Mouse (Mus musculus) forebrain, embryonic 15.5 days (tissue): ENCODE measurements around the gene Ryr2. TPM values are rescaled to one million over a fixed set of nuclear protein-coding genes. Genes with fewer than 3 reads are reported as not detected.
"Not testable (repeated sequence)": the region's sequence is repeated elsewhere in the genome, so short reads cannot be mapped to it uniquely, and the experiment has no call there.

Experiments
- ATAC-seq: fragments of 200-750 bp; cut with Nextera tagmentation; replicated peaks from 2 replicates; pipeline ENCODE4 v1.8.0; 2017; ENCODE audit warnings: mild to moderate bottlenecking, moderate TSS enrichment, moderate library complexity
- H3K27ac ChIP-seq: fragments of 300-500 bp; sonication (generic); replicated peaks from 2 replicates; pipeline ENCODE4 v1.5.1; 2015; ENCODE audit warnings: mild to moderate bottlenecking, inconsistent platforms
- H3K27me3 ChIP-seq: fragments of 300-500 bp; sonication (generic); 2 replicates; pipeline ENCODE4 v1.6.1; 2015; ENCODE audit warnings: inconsistent platforms
- H3K36me3 ChIP-seq: fragments of 300-500 bp; sonication (generic); 2 replicates; pipeline ENCODE4 v1.6.1; 2015; ENCODE audit warnings: mild to moderate bottlenecking, inconsistent platforms
- H3K4me1 ChIP-seq: fragments of 300-500 bp; sonication (generic); 2 replicates; pipeline ENCODE4 v1.6.1; 2015; ENCODE audit warnings: inconsistent platforms
- H3K4me2 ChIP-seq: fragments of 300-500 bp; sonication (generic); replicated peaks from 2 replicates; pipeline ENCODE4 v1.6.1; 2015; ENCODE audit warnings: mild to moderate bottlenecking, inconsistent platforms
- H3K4me3 ChIP-seq: fragments of 300-500 bp; sonication (generic); 2 replicates; pipeline ENCODE4 v1.5.1; 2015; ENCODE audit warnings: mild to moderate bottlenecking, inconsistent platforms
- H3K9ac ChIP-seq: fragments of 300-500 bp; sonication (generic); replicated peaks from 2 replicates; pipeline ENCODE4 v1.6.1; 2015; ENCODE audit warnings: mild to moderate bottlenecking, inconsistent platforms
- H3K9me3 ChIP-seq: fragments of 300-500 bp; sonication (generic); 2 replicates; pipeline ENCODE4 v1.6.1; 2016; ENCODE audit warnings: inconsistent platforms
- WGBS: fragments of 180-500 bp; shearing (Covaris S2); methylation state at CpG from one replicate; pipeline ENCODE4 v1.1.7; 2015; ENCODE audit warnings: mixed read lengths; 5-methylcytosine and 5-hydroxymethylcytosine counted together
- polyA plus RNA-seq: library from polyadenylated mRNA; unstranded; fragments of >200 nt; fragmentation: Nextera tagmentation; extraction: Ambion mirVana; gene quantifications from 2 replicates; pipeline ENCODE4 v1.2.1, GENCODE M21; 2015

The Ryr2 gene
- 1.1 and 1.5 TPM in 2 replicates for polyA plus RNA-seq

- WGBS, result 9% methylated on average over 59 of the region's 64 CpGs
- peak within 1 kb of the TSS; percentile 63 for H3K27ac ChIP-seq
Measured at GRCm38 (mm10) chr13:12106662-12107632, at the start of gene Ryr2. Gene Ryr2, minus strand, starts transcription at chr13:12106945.

GRCm38 (mm10) chr13:12153922-12154321 is 47.2 kb upstream of the Ryr2 start:
- H3K27ac ChIP-seq, result no peak overlapping the region
- no peaks in the 10 kb centered on the region for H3K27me3 ChIP-seq
- H3K9ac ChIP-seq, result no peak overlapping the region
- 80% methylated on average over 11 of the region's 11 CpGs for WGBS
- no peak overlapping the region for H3K4me2 ChIP-seq
- H3K9me3 ChIP-seq, result no peaks in the 10 kb centered on the region
- no peak for ATAC-seq
- no peak overlapping the region for H3K4me3 ChIP-seq
- H3K36me3 ChIP-seq, result no peaks in the 10 kb centered on the region
- H3K4me1 ChIP-seq, result no peaks in the 10 kb centered on the region

More at GRCm38 (mm10) chr13:12106662-12107632, at the start of gene Ryr2:
- peak within 1 kb of the TSS; percentile 68 for H3K9ac ChIP-seq
- H3K4me3 ChIP-seq, result peak within 1 kb of the TSS; percentile 67
- no peaks in the 10 kb centered on the region for H3K9me3 ChIP-seq
- H3K36me3 ChIP-seq, result no peaks in the 10 kb centered on the region
- H3K27me3 ChIP-seq, result peaks cover 14% of the 10 kb centered on the region; the same call in 1 of the 2 replicates
- peak; percentile 90 for ATAC-seq
- peaks cover 12% of the 10 kb centered on the region for H3K4me1 ChIP-seq
- H3K4me2 ChIP-seq, result peak within 1 kb of the TSS; percentile 99

- H3K9me3 ChIP-seq, result no peaks in the 10 kb centered on the region
- no peak for ATAC-seq
- H3K36me3 ChIP-seq, result no peaks in the 10 kb centered on the region
- H3K4me2 ChIP-seq, result no peak overlapping the region
- H3K4me3 ChIP-seq, result no peak overlapping the region
- H3K27ac ChIP-seq, result no peak overlapping the region
- no peaks in the 10 kb centered on the region for H3K27me3 ChIP-seq
- H3K9ac ChIP-seq, result no peak overlapping the region
- H3K4me1 ChIP-seq, result no peaks in the 10 kb centered on the region
- WGBS, result 83% methylated on average over 6 of the region's 6 CpGs
Measured at GRCm38 (mm10) chr13:12146918-12147507, 40.3 kb upstream of the Ryr2 start.

- Histone ChIP-seq H3K36me3 (no peaks in the 10 kb centered on the region), H3K4me3 (no peak overlapping the region), H3K27me3 (no peaks in the 10 kb centered on the region), H3K27ac (no peak overlapping the region), H3K4me2 (no peak overlapping the region), H3K9me3 (no peaks in the 10 kb centered on the region), H3K4me1 (no peaks in the 10 kb centered on the region), H3K9ac (no peak overlapping the region)
- no peak for ATAC-seq
- 90% methylated on average over 2 of the region's 2 CpGs for WGBS
Measured at GRCm38 (mm10) chr13:12146402-12146801, 39.7 kb upstream of the Ryr2 start.

GRCm38 (mm10) chr13:12143347-12143746 is 36.6 kb upstream of the Ryr2 start:
- Histone ChIP-seq H3K36me3 (no peaks in the 10 kb centered on the region), H3K27me3 (no peaks in the 10 kb centered on the region), H3K4me3 (no peak overlapping the region), H3K4me1 (no peaks in the 10 kb centered on the region), H3K27ac (no peak overlapping the region), H3K9me3 (no peaks in the 10 kb centered on the region), H3K9ac (no peak overlapping the region), H3K4me2 (no peak overlapping the region)
- WGBS, result 95% methylated on average over 5 of the region's 5 CpGs
- no peak for ATAC-seq

GRCm38 (mm10) chr13:12136461-12136860 is 29.7 kb upstream of the Ryr2 start:
- 88% methylated on average over 10 of the region's 10 CpGs for WGBS
- not testable (repeated sequence) for H3K9ac ChIP-seq, H3K4me3 ChIP-seq, ATAC-seq, H3K27ac ChIP-seq, H3K4me2 ChIP-seq, H3K27me3 ChIP-seq, H3K4me1 ChIP-seq, H3K36me3 ChIP-seq, H3K9me3 ChIP-seq

- no peak for ATAC-seq
- WGBS, result 86% methylated on average over 7 of the region's 7 CpGs
Measured at GRCm38 (mm10) chr13:12133549-12133948, 26.8 kb upstream of the Ryr2 start.

GRCm38 (mm10) chr13:12132160-12132710 is 25.5 kb upstream of the Ryr2 start:
- H3K4me3 ChIP-seq, result no peak overlapping the region
- no peak overlapping the region for H3K4me2 ChIP-seq
- H3K4me1 ChIP-seq, result no peaks in the 10 kb centered on the region
- H3K9ac ChIP-seq, result no peak overlapping the region
- H3K9me3 ChIP-seq, result no peaks in the 10 kb centered on the region
- 88% methylated on average over 3 of the region's 3 CpGs for WGBS
- H3K36me3 ChIP-seq, result no peaks in the 10 kb centered on the region
- no peaks in the 10 kb centered on the region for H3K27me3 ChIP-seq
- ATAC-seq, result no peak
- no peak overlapping the region for H3K27ac ChIP-seq

More at GRCm38 (mm10) chr13:12133549-12133948, 26.8 kb upstream of the Ryr2 start:
- Histone ChIP-seq H3K9ac (no peak overlapping the region), H3K9me3 (no peaks in the 10 kb centered on the region), H3K4me3 (no peak overlapping the region), H3K4me2 (no peak overlapping the region), H3K36me3 (no peaks in the 10 kb centered on the region), H3K27me3 (no peaks in the 10 kb centered on the region), H3K4me1 (no peaks in the 10 kb centered on the region), H3K27ac (no peak overlapping the region)

GRCm38 (mm10) chr13:12129121-12129520 is 22.4 kb upstream of the Ryr2 start:
- no peak overlapping the region for H3K9ac ChIP-seq

GRCm38 (mm10) chr13:12126099-12126498 is 19.4 kb upstream of the Ryr2 start:
- H3K27me3 ChIP-seq, result no peaks in the 10 kb centered on the region
- no peak overlapping the region for H3K27ac ChIP-seq
- no peaks in the 10 kb centered on the region for H3K4me1 ChIP-seq
- no peak for ATAC-seq
- H3K4me2 ChIP-seq, result no peak overlapping the region
- no peaks in the 10 kb centered on the region for H3K36me3 ChIP-seq
- no peak overlapping the region for H3K9ac ChIP-seq
- no peaks in the 10 kb centered on the region for H3K9me3 ChIP-seq
- H3K4me3 ChIP-seq, result no peak overlapping the region

More at GRCm38 (mm10) chr13:12129121-12129520, 22.4 kb upstream of the Ryr2 start:
- Histone ChIP-seq H3K4me2 (no peak overlapping the region), H3K27ac (no peak overlapping the region), H3K9me3 (no peaks in the 10 kb centered on the region), H3K4me1 (no peaks in the 10 kb centered on the region), H3K36me3 (no peaks in the 10 kb centered on the region), H3K4me3 (no peak overlapping the region), H3K27me3 (no peaks in the 10 kb centered on the region)
- no peak for ATAC-seq
- WGBS, result 100% methylated on average over 1 of the region's 1 CpGs

GRCm38 (mm10) chr13:12124940-12125540 is 18.3 kb upstream of the Ryr2 start:
- no peaks in the 10 kb centered on the region for H3K4me1 ChIP-seq
- H3K27me3 ChIP-seq, result no peaks in the 10 kb centered on the region
- WGBS, result 76% methylated on average over 7 of the region's 7 CpGs
- no peak overlapping the region for H3K27ac ChIP-seq
- no peak for ATAC-seq
- H3K9ac ChIP-seq, result no peak overlapping the region
- H3K4me2 ChIP-seq, result no peak overlapping the region
- H3K36me3 ChIP-seq, result no peaks in the 10 kb centered on the region
- H3K4me3 ChIP-seq, result no peak overlapping the region
- no peaks in the 10 kb centered on the region for H3K9me3 ChIP-seq

GRCm38 (mm10) chr13:12115551-12115950 is 8.8 kb upstream of the Ryr2 start:
- no peak overlapping the region for H3K4me2 ChIP-seq
- no peaks in the 10 kb centered on the region for H3K4me1 ChIP-seq
- H3K9me3 ChIP-seq, result no peaks in the 10 kb centered on the region
- H3K36me3 ChIP-seq, result no peaks in the 10 kb centered on the region
- no peak overlapping the region for H3K9ac ChIP-seq
- WGBS, result 86% methylated on average over 8 of the region's 8 CpGs
- no peak overlapping the region for H3K27ac ChIP-seq
- ATAC-seq, result no peak
- H3K4me3 ChIP-seq, result no peak overlapping the region
- no peaks in the 10 kb centered on the region for H3K27me3 ChIP-seq
